Mouse (Mus musculus) neural tube, embryonic 13.5 days (tissue): ENCODE measurements at regions not wholly inside any gene's neighbourhood (a gene's known extent, or its start where the extent isn't known, plus 50 kb on each side); places are given as distances from the start of the nearest gene placed in this dataset.

ENCODE experiments used
- ATAC-seq: fragments of 200-750 bp; cut with Nextera tagmentation; 2 replicates; pipeline ENCODE4 v1.8.0; 2017; ENCODE audit warnings: low read depth, mild to moderate bottlenecking, moderate TSS enrichment, moderate library complexity
- H3K27ac ChIP-seq: fragments of 300-500 bp; sonication (generic); replicated peaks from 2 replicates; pipeline ENCODE4 v1.5.1; 2015; ENCODE audit warnings: moderate library complexity, mild to moderate bottlenecking, inconsistent platforms
- H3K27me3 ChIP-seq: fragments of 300-500 bp; sonication (generic); 2 replicates; pipeline ENCODE4 v1.6.1; 2015; ENCODE audit warnings: mild to moderate bottlenecking, inconsistent platforms
- H3K36me3 ChIP-seq: fragments of 300-500 bp; sonication (generic); 2 replicates; pipeline ENCODE4 v1.6.1; 2015; ENCODE audit warnings: mild to moderate bottlenecking, inconsistent platforms
- H3K4me1 ChIP-seq: fragments of 300-500 bp; sonication (generic); replicated peaks from 2 replicates; pipeline ENCODE4 v1.6.1; 2015; ENCODE audit warnings: inconsistent platforms
- H3K4me2 ChIP-seq: fragments of 300-500 bp; sonication (generic); 2 replicates; pipeline ENCODE4 v1.6.1; 2015; ENCODE audit warnings: inconsistent platforms, mild to moderate bottlenecking, moderate library complexity
- H3K4me3 ChIP-seq: fragments of 300-500 bp; sonication (generic); 2 replicates; pipeline ENCODE4 v1.5.1; 2015; ENCODE audit warnings: mild to moderate bottlenecking, inconsistent platforms
- H3K9ac ChIP-seq: fragments of 300-500 bp; sonication (generic); 2 replicates; pipeline ENCODE4 v1.6.1; 2015; ENCODE audit warnings: moderate library complexity, mild to moderate bottlenecking, inconsistent platforms
- H3K9me3 ChIP-seq: fragments of 300-500 bp; sonication (generic); 2 replicates; pipeline ENCODE4 v1.6.1; 2016; ENCODE audit warnings: inconsistent platforms
- WGBS: fragments of 180-500 bp; shearing (Covaris S2); methylation state at CpG from one replicate; pipeline ENCODE4 v1.1.7; 2015; 5-methylcytosine and 5-hydroxymethylcytosine counted together

DNA sequence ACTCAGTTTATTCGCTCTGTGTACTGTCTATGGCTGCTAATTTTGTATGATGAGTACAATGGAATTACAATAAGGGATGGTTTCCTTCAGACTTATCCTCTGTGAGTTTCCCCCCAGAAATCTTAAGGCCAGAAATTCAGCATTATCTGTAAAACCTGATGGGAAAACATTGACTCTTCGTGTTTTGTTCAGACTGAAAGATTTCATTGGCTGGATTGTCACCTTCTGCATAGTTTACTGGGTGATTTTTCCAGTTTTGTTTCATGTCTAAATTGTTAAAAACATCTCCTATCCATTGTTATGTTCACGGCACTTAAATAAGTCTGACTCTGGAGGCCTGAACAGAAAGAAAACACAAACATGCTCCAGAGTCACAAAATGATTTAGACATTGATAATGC, 233.7 kb upstream of the Plscr5 start:
- Histone ChIP-seq H3K27me3 (no peaks in the 10 kb centered on the region), H3K4me2 (no peak overlapping the region), H3K27ac (no peak overlapping the region; the same call in 1 of the 2 replicates), H3K4me1 (peaks cover 7% of the 10 kb centered on the region; the same call in 1 of the 2 replicates), H3K4me3 (no peak overlapping the region), H3K9me3 (no peaks in the 10 kb centered on the region), H3K36me3 (no peaks in the 10 kb centered on the region), H3K9ac (no peak overlapping the region)
- 61% methylated on average over 3 of the region's 3 CpGs for WGBS
- ATAC-seq: 0 out of 2 replicates have a peak, but pooled peaks have one; percentile 47

DNA sequence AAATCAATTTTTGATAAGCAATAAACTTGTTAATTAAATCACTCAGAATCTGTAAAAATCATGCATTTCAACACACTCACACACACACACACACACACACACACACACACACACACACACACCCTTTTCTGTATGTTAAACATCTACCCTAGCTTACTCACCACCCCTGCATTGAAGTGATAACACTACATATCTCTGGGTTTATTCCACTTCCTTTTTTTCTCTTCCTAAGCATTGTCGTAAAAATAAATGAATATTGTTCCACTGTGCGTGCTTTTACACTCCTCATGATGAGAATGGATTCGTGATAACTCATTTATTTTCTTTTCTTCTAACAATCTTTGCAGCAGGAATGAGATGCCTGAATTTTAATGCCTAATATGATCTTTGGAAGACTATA, 234.3 kb upstream of the Plscr5 start:
- Histone ChIP-seq H3K36me3 (no peaks in the 10 kb centered on the region), H3K4me1 (peaks cover 7% of the 10 kb centered on the region; the same call in 1 of the 2 replicates), H3K9me3 (no peaks in the 10 kb centered on the region), H3K4me2 (no peak overlapping the region), H3K27ac (no peak overlapping the region), H3K9ac (no peak overlapping the region), H3K4me3 (no peak overlapping the region), H3K27me3 (no peaks in the 10 kb centered on the region)
- ATAC-seq: no peak; the same call in 1 of the 2 replicates
- WGBS: 41% methylated on average over 3 of the region's 3 CpGs

DNA sequence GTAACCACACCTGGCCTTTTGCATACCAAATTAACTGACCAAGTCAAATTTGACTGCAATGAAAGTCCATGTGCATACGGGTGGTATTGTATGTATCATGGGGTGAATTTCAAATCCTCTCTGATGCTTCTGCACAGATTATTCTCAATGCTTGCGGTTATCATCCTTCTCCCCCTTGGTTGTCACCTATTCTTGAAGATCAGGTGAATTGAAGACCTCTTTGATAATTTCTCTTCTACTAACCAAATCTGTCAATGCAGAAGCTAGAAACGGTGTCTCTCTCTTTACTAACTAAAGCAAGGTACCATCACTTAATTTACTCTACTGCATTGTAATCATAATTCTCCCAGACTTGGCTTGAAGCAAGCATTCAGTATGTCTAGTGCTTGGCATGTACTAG, 235.7 kb upstream of the Plscr5 start:
- H3K4me2 ChIP-seq: no peak overlapping the region
- WGBS: 89% methylated on average over 3 of the region's 3 CpGs
- H3K4me3 ChIP-seq: no peak overlapping the region
- no peaks in the 10 kb centered on the region for H3K9me3 ChIP-seq
- no peaks in the 10 kb centered on the region for H3K27me3 ChIP-seq
- no peak for ATAC-seq
- no peaks in the 10 kb centered on the region for H3K36me3 ChIP-seq
- H3K27ac ChIP-seq: no peak overlapping the region
- no peak overlapping the region for H3K9ac ChIP-seq
- H3K4me1 ChIP-seq: peaks cover 7% of the 10 kb centered on the region; the same call in 1 of the 2 replicates

DNA sequence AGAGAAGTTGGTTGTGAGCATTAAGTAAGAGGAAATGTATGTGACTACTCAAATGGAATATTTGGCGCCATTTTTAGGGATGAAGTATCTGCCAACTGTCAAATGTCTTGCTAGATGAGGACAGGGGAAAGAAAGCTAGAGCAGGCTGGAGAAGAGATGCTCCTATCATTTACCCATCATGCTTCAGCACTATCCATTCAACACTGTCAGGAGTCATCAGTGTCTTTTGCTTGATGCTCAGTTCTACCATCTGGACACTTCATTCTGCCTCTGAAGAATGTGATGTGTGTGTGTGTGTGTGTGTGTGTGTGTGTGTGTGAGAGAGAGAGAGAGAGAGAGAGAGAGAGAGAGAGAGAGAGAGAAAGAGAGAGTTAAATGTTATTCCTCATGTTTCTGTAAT, 244.0 kb upstream of the Plscr5 start:
- Histone ChIP-seq H3K4me2 (no peak overlapping the region), H3K9me3 (no peaks in the 10 kb centered on the region), H3K27ac (no peak overlapping the region), H3K27me3 (no peaks in the 10 kb centered on the region), H3K4me1 (no peaks in the 10 kb centered on the region), H3K4me3 (no peak overlapping the region), H3K36me3 (no peaks in the 10 kb centered on the region), H3K9ac (no peak overlapping the region)
- 76% methylated on average over 1 of the region's 1 CpGs for WGBS
- no peak for ATAC-seq

DNA sequence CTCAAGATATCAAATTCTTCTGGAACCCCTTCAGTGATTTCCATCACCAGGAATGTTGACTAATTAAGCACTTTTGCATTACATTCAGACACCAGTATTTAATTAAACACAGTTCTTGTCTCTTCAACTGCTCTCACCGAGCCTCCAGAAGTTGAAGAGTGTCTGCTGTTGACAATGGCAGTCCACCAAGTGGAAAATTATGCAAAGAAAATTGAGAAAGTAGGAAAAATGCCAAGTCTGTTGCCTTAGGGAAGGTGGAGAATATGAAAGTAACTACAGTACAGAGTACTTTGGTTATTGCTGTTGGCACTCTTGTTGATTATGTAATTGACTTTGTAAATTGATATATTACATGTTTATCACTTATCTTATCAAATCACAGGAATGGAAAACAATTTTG, 250.7 kb upstream of the Plscr5 start:
- 60% methylated on average over 1 of the region's 1 CpGs for WGBS
- Histone ChIP-seq H3K27me3 (no peaks in the 10 kb centered on the region), H3K9me3 (no peaks in the 10 kb centered on the region), H3K9ac (no peak overlapping the region), H3K36me3 (no peaks in the 10 kb centered on the region), H3K4me2 (no peak overlapping the region), H3K27ac (no peak overlapping the region), H3K4me3 (no peak overlapping the region), H3K4me1 (no peaks in the 10 kb centered on the region)
- no peak for ATAC-seq

DNA sequence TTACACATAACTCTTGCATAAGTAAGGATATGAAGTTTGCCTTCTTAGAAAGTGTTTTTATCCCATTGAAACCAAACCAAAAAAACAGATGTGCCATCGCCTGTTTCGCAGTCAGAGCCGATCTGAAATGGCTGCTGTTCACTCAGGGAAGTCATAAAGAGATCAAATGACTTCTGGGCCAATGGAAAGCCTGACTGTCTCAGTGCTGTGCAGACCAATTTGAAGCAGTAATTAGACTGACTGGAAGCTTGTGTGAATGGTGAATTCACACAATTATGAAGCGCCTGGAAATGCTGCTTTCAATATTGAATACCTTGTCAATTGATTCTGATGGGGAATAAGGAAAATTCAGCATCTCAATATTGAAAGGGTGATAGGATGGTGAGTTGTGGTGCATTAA, 254.0 kb upstream of the Plscr5 start:
- Histone ChIP-seq H3K4me1 (no peaks in the 10 kb centered on the region), H3K27me3 (no peaks in the 10 kb centered on the region), H3K4me3 (no peak overlapping the region), H3K36me3 (no peaks in the 10 kb centered on the region), H3K9me3 (no peaks in the 10 kb centered on the region), H3K27ac (no peak overlapping the region), H3K9ac (no peak overlapping the region), H3K4me2 (peak overlapping the region; percentile 11; the same call in 1 of the 2 replicates)
- 0 out of 2 replicates have a peak, but pooled peaks have one; percentile 43 for ATAC-seq
- 26% methylated on average over 4 of the region's 4 CpGs for WGBS

DNA sequence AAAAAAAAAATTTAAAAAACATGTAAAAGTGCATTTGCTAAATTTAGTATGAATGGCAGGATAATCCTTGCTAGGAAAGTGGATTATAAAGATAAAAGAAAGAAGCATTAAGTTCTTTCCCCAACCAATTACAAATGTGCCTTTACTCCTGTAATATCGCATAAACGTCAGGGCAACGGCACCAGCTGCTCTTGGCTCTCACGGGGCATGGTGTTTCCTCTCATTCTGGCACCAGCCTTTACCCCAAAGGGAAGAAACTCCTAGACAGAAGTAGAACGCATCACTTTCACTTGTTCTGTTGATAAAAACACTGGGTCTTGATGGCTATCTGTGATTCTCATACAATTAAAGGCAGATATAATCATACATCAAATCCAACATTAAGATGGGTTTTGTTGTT, 288.7 kb upstream of the Plscr5 start:
- no peaks in the 10 kb centered on the region for H3K27me3 ChIP-seq
- no peak for ATAC-seq
- 80% methylated on average over 5 of the region's 5 CpGs for WGBS
- H3K27ac ChIP-seq: no peak overlapping the region
- H3K4me1 ChIP-seq: no peaks in the 10 kb centered on the region
- H3K4me3 ChIP-seq: no peak overlapping the region
- no peak overlapping the region for H3K4me2 ChIP-seq
- no peak overlapping the region for H3K9ac ChIP-seq
- no peaks in the 10 kb centered on the region for H3K9me3 ChIP-seq
- H3K36me3 ChIP-seq: no peaks in the 10 kb centered on the region

DNA sequence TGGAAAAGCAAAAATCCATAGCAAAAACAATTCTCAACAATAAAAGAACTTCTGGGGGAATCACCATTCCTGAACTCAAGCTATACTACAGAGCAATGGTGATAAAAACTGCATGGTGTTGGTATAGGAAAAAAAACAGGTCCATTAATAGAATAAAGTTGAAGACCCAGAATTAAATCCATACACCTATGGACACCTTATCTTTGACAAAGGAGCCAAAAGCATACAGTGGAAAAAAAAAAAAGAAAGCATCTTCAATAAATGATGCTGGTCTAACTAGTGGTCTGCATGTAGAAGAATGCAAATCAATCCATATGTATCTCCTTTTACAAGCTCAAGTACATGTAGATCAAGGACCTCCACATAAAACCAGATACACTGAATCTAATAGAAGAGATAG, 291.8 kb upstream of the Plscr5 start:
- Histone ChIP-seq H3K4me3 (no peak overlapping the region), H3K27ac (no peak overlapping the region), H3K9me3 (no peaks in the 10 kb centered on the region), H3K4me2 (no peak overlapping the region), H3K36me3 (no peaks in the 10 kb centered on the region), H3K27me3 (no peaks in the 10 kb centered on the region), H3K9ac (no peak overlapping the region), H3K4me1 (no peaks in the 10 kb centered on the region)
- no peak for ATAC-seq

DNA sequence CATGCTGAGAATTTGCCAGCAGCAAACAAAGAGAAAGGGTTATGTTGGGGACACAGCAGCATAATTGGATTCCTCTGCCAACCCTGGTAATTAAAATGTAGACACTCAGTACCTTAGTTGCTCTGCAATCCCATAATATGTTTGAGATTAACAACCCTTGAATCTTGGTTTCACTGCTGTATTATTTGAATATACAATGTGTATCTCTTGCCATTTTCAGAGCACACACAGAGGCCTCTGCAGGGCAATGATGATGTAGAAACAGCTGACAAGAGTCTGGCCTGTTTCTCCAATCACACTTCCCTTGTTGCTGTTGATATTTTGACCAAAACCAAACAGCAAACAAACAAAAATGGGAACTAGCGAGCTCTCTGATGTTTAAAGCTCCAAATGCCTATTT, 315.9 kb upstream of the Plscr5 start:
- WGBS: 84% methylated on average over 1 of the region's 1 CpGs
- Histone ChIP-seq H3K36me3 (no peaks in the 10 kb centered on the region), H3K4me3 (no peak overlapping the region), H3K27ac (0 out of 2 replicates have a peak overlapping the region, but pooled peaks have one; percentile 19), H3K27me3 (no peaks in the 10 kb centered on the region), H3K9ac (no peak overlapping the region), H3K4me2 (no peak overlapping the region), H3K9me3 (no peaks in the 10 kb centered on the region), H3K4me1 (no peaks in the 10 kb centered on the region)
- ATAC-seq: peak; percentile 53; the same call in 1 of the 2 replicates

DNA sequence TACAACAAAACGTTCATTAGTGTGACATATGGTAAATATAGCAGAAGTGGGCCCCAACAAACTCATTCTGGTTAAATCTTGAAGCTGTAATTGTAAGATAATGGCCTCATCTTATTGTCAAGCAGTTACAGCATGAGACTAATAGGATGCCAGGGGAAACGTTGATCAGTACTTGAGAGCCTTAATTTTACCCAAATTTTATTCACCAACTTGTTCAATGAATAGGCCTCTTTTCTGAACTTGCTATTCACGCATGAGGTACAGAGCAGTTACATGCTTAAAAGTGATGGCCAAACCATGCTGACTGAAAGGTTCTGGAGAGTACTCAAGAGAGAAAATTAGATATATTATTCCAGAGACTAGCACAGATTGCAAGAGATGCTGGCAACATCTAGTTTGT, 361.2 kb upstream of the Plscr5 start:
- no peaks in the 10 kb centered on the region for H3K9me3 ChIP-seq
- no peaks in the 10 kb centered on the region for H3K4me1 ChIP-seq
- no peaks in the 10 kb centered on the region for H3K36me3 ChIP-seq
- H3K9ac ChIP-seq: no peak overlapping the region
- H3K4me2 ChIP-seq: no peak overlapping the region
- H3K27ac ChIP-seq: no peak overlapping the region
- no peaks in the 10 kb centered on the region for H3K27me3 ChIP-seq
- no peak for ATAC-seq
- WGBS: 54% methylated on average over 3 of the region's 3 CpGs
- H3K4me3 ChIP-seq: no peak overlapping the region

DNA sequence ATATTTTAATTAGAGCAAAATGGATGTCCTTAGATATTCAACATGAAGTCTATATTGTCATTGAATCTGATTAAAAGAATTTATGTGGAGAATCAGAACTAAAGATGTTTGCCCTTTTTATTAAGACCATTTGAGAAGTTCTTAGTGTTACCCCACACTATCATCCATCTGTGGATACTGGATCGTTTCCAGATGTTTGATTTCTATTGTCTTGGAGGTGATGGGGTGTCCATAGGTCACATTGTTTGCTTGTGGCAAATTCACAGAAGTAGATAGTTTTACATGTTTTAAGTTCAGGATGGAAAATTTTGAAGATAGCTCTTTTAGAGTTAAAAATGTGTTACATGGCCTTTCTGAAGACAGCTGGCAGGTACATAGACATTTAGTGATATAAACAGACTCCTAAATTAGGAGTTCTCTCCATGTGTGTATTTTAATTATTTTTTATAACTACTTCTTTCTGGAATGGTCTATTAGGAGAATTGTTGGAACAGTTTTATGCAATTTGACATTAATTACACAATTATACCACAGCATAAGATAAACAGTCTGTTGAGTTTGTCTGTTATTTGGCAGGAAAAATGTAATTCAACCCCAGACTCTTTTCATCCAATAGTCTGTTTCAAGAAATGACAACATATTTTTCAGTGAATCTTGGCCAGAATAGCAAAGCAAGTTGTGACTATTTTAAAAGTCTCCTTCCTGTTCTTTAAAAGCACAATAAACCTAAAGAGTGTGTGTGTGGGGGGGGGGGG, 368.8 kb upstream of the Plscr5 start:
- no peak for ATAC-seq
- H3K4me2 ChIP-seq: no peak overlapping the region
- no peak overlapping the region for H3K27ac ChIP-seq
- H3K4me1 ChIP-seq: 0 out of 2 replicates have a peak, but pooled peaks cover 3% of the 10 kb centered on the region
- H3K9me3 ChIP-seq: no peaks in the 10 kb centered on the region
- no peaks in the 10 kb centered on the region for H3K36me3 ChIP-seq
- no peak overlapping the region for H3K9ac ChIP-seq
- WGBS: 84% methylated on average over 1 of the region's 1 CpGs
- H3K27me3 ChIP-seq: no peaks in the 10 kb centered on the region
- H3K4me3 ChIP-seq: no peak overlapping the region

DNA sequence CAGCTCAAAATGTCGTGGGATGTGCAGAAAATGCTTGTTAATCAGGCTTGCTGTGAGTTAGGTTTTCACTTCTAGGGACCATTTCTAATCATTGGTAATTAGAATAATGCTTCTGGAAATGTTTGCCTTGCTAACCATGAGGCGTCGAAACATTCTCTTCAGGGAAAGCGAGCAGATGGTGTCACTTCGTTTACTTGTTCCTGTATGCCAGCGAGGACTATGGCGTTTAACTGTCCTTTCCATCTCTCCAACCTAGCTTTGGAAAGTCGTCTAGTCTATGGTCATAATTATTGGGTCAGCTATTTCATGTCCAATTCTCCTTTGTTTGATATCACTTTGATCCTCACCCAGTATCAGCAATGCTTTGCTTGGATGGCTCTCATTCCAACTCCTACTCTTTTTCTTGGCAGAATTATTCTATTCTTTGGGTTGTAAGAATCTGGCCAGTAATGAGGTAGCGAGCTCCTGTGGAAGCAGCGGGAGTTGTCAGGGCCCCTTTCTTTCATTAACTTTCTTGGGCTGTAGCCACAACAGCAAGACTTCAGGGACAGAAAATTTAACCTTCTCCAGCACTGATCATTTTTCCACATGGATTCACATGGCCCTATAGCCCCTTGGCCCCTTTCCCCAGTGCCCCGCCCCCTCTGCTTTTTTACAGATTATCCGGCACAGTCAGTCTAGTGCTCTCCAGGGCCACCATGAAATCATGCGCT, 374.0 kb upstream of the Plscr5 start:
- Histone ChIP-seq H3K9me3 (no peaks in the 10 kb centered on the region), H3K27me3 (no peaks in the 10 kb centered on the region), H3K4me1 (0 out of 2 replicates have a peak, but pooled peaks cover 6% of the 10 kb centered on the region), H3K4me3 (no peak overlapping the region), H3K27ac (no peak overlapping the region), H3K36me3 (no peaks in the 10 kb centered on the region), H3K9ac (no peak overlapping the region), H3K4me2 (no peak overlapping the region)
- ATAC-seq: no peak; the same call in 1 of the 2 replicates
- WGBS: 55% methylated on average over 13 of the region's 13 CpGs
